Mouse (Mus musculus): ENCODE measurements at regions not wholly inside any gene's neighbourhood (a gene's known extent, or its start where the extent isn't known, plus 50 kb on each side); places are given as distances from the start of the nearest gene placed in this dataset.

DNA sequence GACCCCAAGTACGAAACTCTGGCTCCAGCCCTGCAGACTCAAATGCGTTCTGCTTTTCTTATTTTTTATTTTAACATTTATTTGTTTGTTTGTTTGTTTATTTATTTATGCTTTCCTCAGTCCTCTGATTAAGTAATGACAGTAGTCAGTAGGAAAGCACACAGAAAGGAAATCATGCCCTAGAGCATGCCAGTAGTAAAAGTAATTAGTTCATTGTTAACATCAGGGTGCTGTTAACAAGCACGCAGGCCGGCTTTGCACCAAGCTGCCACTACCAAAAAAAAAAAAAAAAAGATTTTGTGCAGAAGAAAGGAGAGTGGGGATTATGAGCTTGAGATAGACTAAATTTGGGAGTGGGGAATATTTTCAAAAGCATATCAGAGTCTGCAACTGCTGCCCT, 231.7 kb downstream of the Ttll7 start:
- Histone ChIP-seq H3K27ac (replicated peaks; ENCODE audit: low read depth, low read length) (no peak overlapping the region), H3K4me3 (ENCODE audit: insufficient read depth, low read depth, low read length) (no peak overlapping the region), H3K4me1 (ENCODE audit: control insufficient read depth, insufficient read depth, insufficient read length, low read length) (no peaks in the 10 kb centered on the region)

DNA sequence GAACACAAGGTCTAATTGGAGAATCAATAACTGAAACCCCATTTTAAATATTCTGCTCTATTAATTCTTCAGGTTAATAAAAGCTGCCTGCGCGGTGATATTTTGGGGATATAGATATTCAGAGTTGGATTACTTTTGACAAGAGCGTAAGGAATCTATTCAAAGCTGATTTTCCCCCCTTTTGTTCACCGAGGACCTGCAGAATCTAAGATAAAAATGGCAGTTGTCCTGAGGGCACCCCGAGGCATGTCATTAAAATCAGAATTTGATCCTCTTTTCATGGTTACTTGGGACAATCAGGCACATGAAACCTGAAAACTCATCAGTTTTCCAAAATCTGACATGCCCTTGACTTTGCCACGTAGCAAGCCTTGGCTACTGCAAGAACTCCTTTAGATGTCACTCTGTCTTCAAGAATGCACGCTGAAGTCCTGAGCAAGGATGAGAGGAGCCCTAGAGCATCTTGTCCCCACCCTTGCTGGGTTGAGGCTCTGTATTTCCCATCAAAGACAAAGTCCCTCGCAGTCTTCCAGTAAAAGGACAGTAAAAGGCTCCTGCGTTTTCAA, 232.5 kb downstream of the Ttll7 start:
- Histone ChIP-seq H3K27ac (replicated peaks; ENCODE audit: low read depth, low read length) (no peak overlapping the region), H3K4me3 (ENCODE audit: insufficient read depth, low read depth, low read length) (no peak overlapping the region), H3K4me1 (ENCODE audit: control insufficient read depth, insufficient read depth, insufficient read length, low read length) (no peaks in the 10 kb centered on the region)

DNA sequence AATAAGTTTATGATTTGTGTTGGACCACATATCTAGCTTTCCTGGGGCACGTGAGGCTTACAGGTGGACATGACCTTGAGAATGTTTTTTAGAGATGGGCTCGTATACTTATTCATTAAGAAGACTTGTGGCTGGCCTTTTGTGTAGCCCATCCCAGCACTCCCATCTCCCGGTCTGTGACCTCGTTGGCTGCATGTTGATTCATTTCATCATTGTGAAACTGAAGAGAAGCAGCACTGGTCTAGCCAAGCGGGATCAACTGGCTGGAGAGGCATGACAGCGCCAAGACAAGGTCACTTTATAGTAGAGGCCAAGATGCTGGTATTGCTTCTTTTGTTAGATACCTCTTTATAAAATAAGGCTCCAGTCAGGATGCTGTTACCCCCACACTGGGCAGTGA, 236.0 kb downstream of the Ttll7 start:
- Histone ChIP-seq H3K4me1 (ENCODE audit: control insufficient read depth, insufficient read depth, insufficient read length, low read length) (no peaks in the 10 kb centered on the region), H3K4me3 (ENCODE audit: insufficient read depth, low read depth, low read length) (no peak overlapping the region), H3K27ac (replicated peaks; ENCODE audit: low read depth, low read length) (no peak overlapping the region)

DNA sequence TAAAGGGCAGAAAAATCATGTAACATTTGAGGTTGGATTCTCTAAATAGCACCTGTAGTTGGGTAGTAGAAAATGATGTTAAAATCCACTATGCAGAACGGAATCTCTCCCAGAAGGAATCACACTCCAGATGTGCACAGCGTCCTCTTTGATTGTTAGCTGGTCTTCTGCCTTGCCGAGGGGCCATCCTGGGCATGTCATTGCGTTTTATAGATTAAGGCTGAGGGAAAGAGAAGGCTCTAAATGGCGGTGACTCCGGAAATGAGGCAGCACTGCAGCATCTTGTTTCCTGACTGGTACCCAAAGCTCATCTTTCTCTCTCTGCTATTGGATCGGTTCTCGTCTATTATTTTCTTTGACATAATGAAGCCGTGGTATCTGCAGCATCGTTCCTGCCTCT, 237.5 kb downstream of the Ttll7 start:
- Histone ChIP-seq H3K27ac (replicated peaks; ENCODE audit: low read depth, low read length) (no peak overlapping the region), H3K4me3 (ENCODE audit: insufficient read depth, low read depth, low read length) (no peak overlapping the region), H3K4me1 (ENCODE audit: control insufficient read depth, insufficient read depth, insufficient read length, low read length) (no peaks in the 10 kb centered on the region)

GRCm38 (mm10) chr3:147092188-147093075, 240.3 kb downstream of the Ttll7 start:
- no peak overlapping the region for H3K4me3 ChIP-seq (ENCODE audit: insufficient read depth, low read depth, low read length)
- no peak overlapping the region for H3K27ac ChIP-seq (replicated peaks; ENCODE audit: low read depth, low read length)
- no peaks in the 10 kb centered on the region for H3K4me1 ChIP-seq (ENCODE audit: control insufficient read depth, insufficient read depth, insufficient read length, low read length)

- Histone ChIP-seq H3K4me1 (ENCODE audit: control insufficient read depth, insufficient read depth, insufficient read length, low read length) (no peaks in the 10 kb centered on the region), H3K27ac (replicated peaks; ENCODE audit: low read depth, low read length) (no peak overlapping the region), H3K4me3 (ENCODE audit: insufficient read depth, low read depth, low read length) (no peak overlapping the region)
These were observed 240.9 kb downstream of the Ttll7 start for GRCm38 (mm10) chr3:147093076-147093380.

DNA sequence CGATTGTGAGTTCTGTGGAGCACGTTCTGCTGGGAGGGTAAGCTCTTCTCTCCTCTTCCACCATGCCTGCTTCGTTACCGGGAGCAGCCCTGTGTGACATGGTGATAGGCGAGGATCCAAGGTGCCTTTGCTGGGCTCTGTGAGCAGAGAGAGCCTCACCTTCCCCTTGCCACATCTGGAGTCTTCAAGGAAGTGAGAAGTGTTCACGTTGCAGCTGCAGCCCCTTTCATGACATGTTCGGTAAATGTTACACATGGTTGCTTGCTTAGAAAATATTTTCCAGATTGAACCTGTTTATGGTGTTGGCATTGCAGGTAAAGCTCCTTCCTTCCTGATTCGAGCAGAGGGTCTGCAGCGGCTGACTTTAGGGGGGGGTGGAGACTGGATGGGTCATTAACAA, 244.0 kb downstream of the Ttll7 start:
- H3K4me1 ChIP-seq (ENCODE audit: control insufficient read depth, insufficient read depth, insufficient read length, low read length), result no peaks in the 10 kb centered on the region
- no peak overlapping the region for H3K27ac ChIP-seq (replicated peaks; ENCODE audit: low read depth, low read length)
- H3K4me3 ChIP-seq (ENCODE audit: insufficient read depth, low read depth, low read length), result no peak overlapping the region

DNA sequence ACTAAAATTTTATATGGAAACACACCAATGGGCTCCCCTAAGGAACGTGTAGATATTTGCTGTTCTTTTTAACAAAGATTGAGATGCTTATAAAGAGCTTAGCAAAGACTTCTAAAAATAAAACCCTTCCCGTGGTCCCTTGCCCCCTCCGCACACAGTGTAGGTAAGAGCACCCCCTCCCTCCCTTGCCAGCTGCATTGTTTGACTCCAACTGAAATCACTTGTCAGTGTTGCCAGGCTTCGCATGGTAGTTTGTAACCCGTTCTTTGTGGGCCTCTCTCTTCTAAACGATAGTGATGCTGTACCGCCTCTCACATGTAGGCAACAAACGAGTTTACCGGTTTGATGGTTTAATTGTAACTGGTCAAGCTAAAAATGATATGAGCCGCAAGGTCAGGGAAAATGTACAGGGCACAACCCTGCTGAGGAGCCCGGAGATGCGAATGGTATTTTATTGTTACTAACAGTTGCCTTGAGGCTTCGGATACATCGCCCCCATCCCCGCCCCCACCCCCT, 246.0 kb downstream of the Ttll7 start:
- Histone ChIP-seq H3K4me1 (ENCODE audit: control insufficient read depth, insufficient read depth, insufficient read length, low read length) (no peaks in the 10 kb centered on the region), H3K4me3 (ENCODE audit: insufficient read depth, low read depth, low read length) (no peak overlapping the region), H3K27ac (replicated peaks; ENCODE audit: low read depth, low read length) (no peak overlapping the region)

DNA sequence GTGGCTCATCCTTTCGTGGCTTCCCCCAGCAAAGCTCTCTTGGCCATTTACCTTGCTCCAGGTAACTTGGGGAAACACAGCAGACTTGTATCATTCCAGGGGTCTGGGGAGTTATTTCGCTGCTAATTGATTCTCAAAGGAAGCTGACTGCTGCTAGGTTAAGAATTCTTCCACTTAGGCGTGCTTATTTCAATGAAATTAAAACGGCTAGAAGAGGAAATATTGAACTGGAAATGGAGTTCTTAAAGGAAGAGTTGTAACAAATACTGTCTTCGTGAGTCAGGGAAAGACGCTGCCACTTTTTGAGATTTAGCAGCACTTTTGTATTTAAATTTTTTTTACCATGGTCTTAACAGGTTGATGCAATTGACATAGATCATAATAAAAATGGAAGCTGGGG, 246.4 kb downstream of the Ttll7 start:
- H3K4me1 ChIP-seq (ENCODE audit: control insufficient read depth, insufficient read depth, insufficient read length, low read length), result no peaks in the 10 kb centered on the region
- no peak overlapping the region for H3K27ac ChIP-seq (replicated peaks; ENCODE audit: low read depth, low read length)
- no peak overlapping the region for H3K4me3 ChIP-seq (ENCODE audit: insufficient read depth, low read depth, low read length)

GRCm38 (mm10) chr3:147099143-147099713, 247.1 kb downstream of the Ttll7 start:
- Histone ChIP-seq H3K4me1 (ENCODE audit: control insufficient read depth, insufficient read depth, insufficient read length, low read length) (no peaks in the 10 kb centered on the region), H3K27ac (replicated peaks; ENCODE audit: low read depth, low read length) (no peak overlapping the region), H3K4me3 (ENCODE audit: insufficient read depth, low read depth, low read length) (no peak overlapping the region)

GRCm38 (mm10) chr3:147101053-147101764, 249.0 kb downstream of the Ttll7 start:
- Histone ChIP-seq H3K4me1 (ENCODE audit: control insufficient read depth, insufficient read depth, insufficient read length, low read length) (no peaks in the 10 kb centered on the region), H3K27ac (replicated peaks; ENCODE audit: low read depth, low read length) (no peak overlapping the region), H3K4me3 (ENCODE audit: insufficient read depth, low read depth, low read length) (no peak overlapping the region)

GRCm38 (mm10) chr3:147101765-147102113, 249.6 kb downstream of the Ttll7 start:
- no peaks in the 10 kb centered on the region for H3K4me1 ChIP-seq (ENCODE audit: control insufficient read depth, insufficient read depth, insufficient read length, low read length)
- H3K4me3 ChIP-seq (ENCODE audit: insufficient read depth, low read depth, low read length), result no peak overlapping the region
- H3K27ac ChIP-seq (replicated peaks; ENCODE audit: low read depth, low read length), result no peak overlapping the region

DNA sequence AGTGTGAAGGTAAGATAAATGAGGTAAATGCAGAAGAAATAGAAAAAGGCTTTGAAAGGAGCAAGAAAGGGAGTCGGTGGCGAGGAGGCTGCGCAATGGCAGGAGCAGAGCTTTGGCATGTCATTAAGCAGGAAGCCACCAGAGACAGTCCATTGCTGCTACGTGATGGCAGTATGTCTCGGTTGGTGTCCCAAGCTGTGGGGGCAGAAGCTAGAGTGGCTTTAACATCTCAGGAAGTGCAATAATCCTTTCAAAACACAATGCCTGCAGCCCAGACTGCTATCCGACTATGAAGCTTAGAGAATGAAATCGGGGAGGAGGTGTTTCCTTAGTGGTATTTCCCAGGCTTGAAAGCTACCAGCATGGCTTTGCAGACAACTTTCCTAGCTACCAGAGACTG, 251.3 kb downstream of the Ttll7 start:
- no peak overlapping the region for H3K27ac ChIP-seq (replicated peaks; ENCODE audit: low read depth, low read length)
- H3K4me1 ChIP-seq (ENCODE audit: control insufficient read depth, insufficient read depth, insufficient read length, low read length), result no peaks in the 10 kb centered on the region
- no peak overlapping the region for H3K4me3 ChIP-seq (ENCODE audit: insufficient read depth, low read depth, low read length)

- no peaks in the 10 kb centered on the region for H3K4me1 ChIP-seq (ENCODE audit: control insufficient read depth, insufficient read depth, insufficient read length, low read length)
- no peak overlapping the region for H3K4me3 ChIP-seq (ENCODE audit: insufficient read depth, low read depth, low read length)
- H3K27ac ChIP-seq (replicated peaks; ENCODE audit: low read depth, low read length), result no peak overlapping the region
These were observed 265.4 kb downstream of the Ttll7 start for GRCm38 (mm10) chr3:147117609-147118008.

DNA sequence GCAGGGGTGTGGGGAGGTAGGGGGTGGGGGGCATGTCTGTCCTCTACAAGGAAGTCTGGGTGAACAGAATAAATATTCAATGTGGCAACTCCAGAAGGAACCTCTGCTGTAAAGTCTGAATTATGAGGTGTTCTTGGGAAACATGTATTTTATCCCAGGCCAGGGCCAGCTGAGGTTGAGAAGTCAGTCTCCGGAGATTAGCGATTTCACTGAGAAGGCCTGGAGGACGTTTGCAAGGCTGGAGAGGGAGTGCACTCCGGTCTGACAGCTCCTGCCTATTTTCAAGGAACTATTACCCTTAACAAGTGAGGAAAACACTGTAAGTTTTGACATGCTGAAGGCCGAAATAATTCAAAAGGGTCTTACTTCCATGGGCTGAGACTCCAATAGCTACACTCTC, 265.9 kb downstream of the Ttll7 start:
- Histone ChIP-seq H3K4me3 (ENCODE audit: insufficient read depth, low read depth, low read length) (no peak overlapping the region), H3K27ac (replicated peaks; ENCODE audit: low read depth, low read length) (no peak overlapping the region), H3K4me1 (ENCODE audit: control insufficient read depth, insufficient read depth, insufficient read length, low read length) (no peaks in the 10 kb centered on the region)
